Mouse (Mus musculus) ES-E14 (cell line): Measurements from ENCODE around the gene Cth. TPM values are rescaled to one million over a fixed set of nuclear protein-coding genes. Genes with fewer than 3 reads are reported as not detected.

Experiments used
- DNase-seq: peaks from one replicate; pipeline ENCODE4 v3.0.0-alpha.2; 2013; ENCODE audit warnings: low read depth, low spot score
- H3K27ac ChIP-seq: 2 replicates; pipeline ENCODE4 v1.5.1; 2012; ENCODE audit warnings: low read depth, mild to moderate bottlenecking, low read length, moderate library complexity, mixed read lengths; ENCODE audit not compliant: poor library complexity, insufficient read depth, severe bottlenecking
- H3K36me3 ChIP-seq: 2 replicates; pipeline ENCODE4 v1.6.1; 2012; ENCODE audit warnings: mild to moderate bottlenecking, low read length, moderate library complexity, mixed read lengths; ENCODE audit not compliant: control insufficient read depth, poor library complexity, insufficient read depth, severe bottlenecking
- H3K4me1 ChIP-seq, 2 experiments: fragments of 150-350 bp in 1 of 2; sonication (generic) in 1 of 2; 2 replicates each; pipeline ENCODE4 v1.6.1; 2012; ENCODE audit warnings: low read length in 2 of 2, mild to moderate bottlenecking in 1 of 2, mixed read lengths in 1 of 2; ENCODE audit not compliant: control insufficient read depth in 2 of 2, insufficient read depth in 2 of 2, poor library complexity in 1 of 2
- H3K4me3 ChIP-seq, 2 experiments: fragments of 150-350 bp in 1 of 2; sonication (generic) in 1 of 2; 2 replicates each; pipeline ENCODE4 v1.5.1; 2012; ENCODE audit warnings: low read length in 2 of 2, low read depth in 1 of 2, mild to moderate bottlenecking in 1 of 2, mixed read lengths in 1 of 2; ENCODE audit not compliant: insufficient read depth in 1 of 2, poor library complexity in 1 of 2, severe bottlenecking in 1 of 2
- H3K9ac ChIP-seq: 2 replicates; pipeline ENCODE4 v1.6.1; 2012; ENCODE audit warnings: low read depth, mild to moderate bottlenecking, low read length, mixed read lengths; ENCODE audit not compliant: poor library complexity, insufficient read depth, severe bottlenecking
- H3K9me3 ChIP-seq: fragments of 150-350 bp; sonication (generic); 2 replicates; pipeline ENCODE4 v1.6.1; 2012; ENCODE audit warnings: low read depth, mild to moderate bottlenecking, low read length; ENCODE audit not compliant: control insufficient read depth, insufficient read depth
- CHD2 ChIP-seq: IDR thresholded peaks from 2 replicates; pipeline ENCODE4 v1.6.1; 2014; ENCODE audit warnings: mild to moderate bottlenecking, low read depth, low read length, inconsistent platforms
- HCFC1 ChIP-seq: IDR thresholded peaks from 2 replicates; pipeline ENCODE4 v1.6.1; 2012; ENCODE audit warnings: low read length, inconsistent platforms, borderline replicate concordance; ENCODE audit not compliant: insufficient read depth
- MAFK ChIP-seq: IDR thresholded peaks from 2 replicates; pipeline ENCODE4 v1.6.1; 2014; ENCODE audit warnings: mild to moderate bottlenecking, low read depth, low read length, inconsistent platforms; ENCODE audit not compliant: insufficient read depth
- ZC3H11A ChIP-seq: IDR thresholded peaks from 2 replicates; pipeline ENCODE4 v1.6.1; 2012; ENCODE audit warnings: low read depth, mild to moderate bottlenecking, inconsistent platforms, low read length, borderline replicate concordance
- ZNF384 ChIP-seq: IDR thresholded peaks from 2 replicates; pipeline ENCODE4 v1.6.1; 2012; ENCODE audit warnings: low read depth, low read length, inconsistent platforms
- in situ Hi-C, 2 experiments: fragments of 600-800 bp; cut with MboI; formaldehyde crosslinking; loops; one replicate each; pipeline ENCODE4 v1.15.1; 2025; ENCODE audit warnings: low sequenced_read_pairs in 2 of 2, inconsistent platforms in 1 of 2; ENCODE audit not compliant: unreplicated experiment in 2 of 2
- total RNA-seq: library from RNA; depleted of rRNA; stranded (reverse); fragments of 300-350 nt; gene quantifications from 2 replicates; pipeline ENCODE4 v1.2.3, GENCODE M21; 2012

Gene Cth
- total RNA-seq, 1 experiment = 76.0 TPM

- H3K27ac ChIP-seq = no peak overlapping the region
- H3K9ac ChIP-seq = no peak overlapping the region
- in situ Hi-C loops = no loop called here
- H3K4me3 ChIP-seq = no peak overlapping the region
- no peak for DNase-seq
- H3K4me1 ChIP-seq = 0 out of 4 replicates have a peak, but pooled peaks cover 0 to 3% of the 10 kb centered on the region in 2 experiments
- H3K9me3 ChIP-seq = no peaks in the 10 kb centered on the region
- peaks cover 3% of the 10 kb centered on the region; the same call in 1 of the 2 replicates for H3K36me3 ChIP-seq
- no peak for TF ChIP-seq ZC3H11A
- no peak for TF ChIP-seq MAFK
- TF ChIP-seq HCFC1 = no peak
- no peak for TF ChIP-seq ZNF384
- no peak for TF ChIP-seq CHD2
Measured at GRCm38 (mm10) chr3:157956201-157956600, 31.3 kb upstream of the Cth start.

- Histone ChIP-seq H3K27ac (no peak overlapping the region), H3K4me3 (no peak overlapping the region), H3K9ac (no peak overlapping the region), H3K9me3 (no peaks in the 10 kb centered on the region), H3K36me3 (peaks cover 3% of the 10 kb centered on the region; the same call in 1 of the 2 replicates), H3K4me1 (0 out of 4 replicates have a peak, but pooled peaks cover 0 to 3% of the 10 kb centered on the region in 2 experiments)
- in situ Hi-C loops = no loop called here
- no peak for TF ChIP-seq HCFC1
- no peak for DNase-seq
Measured at GRCm38 (mm10) chr3:157955466-157955865, 30.6 kb upstream of the Cth start.

GRCm38 (mm10) chr3:157952716-157953115 is 27.8 kb upstream of the Cth start:
- H3K36me3 ChIP-seq = peaks cover 3% of the 10 kb centered on the region; the same call in 1 of the 2 replicates
- no peak overlapping the region for H3K27ac ChIP-seq
- in situ Hi-C loops = loop anchor here in 1 of 2 experiments (5.0 kb wide), 1 partner anchor 85 kb away; the partner anchor contains the start of genes Lrrc40 and Srsf11
- H3K4me3 ChIP-seq = no peak overlapping the region
- no peaks in the 10 kb centered on the region for H3K9me3 ChIP-seq
- TF ChIP-seq ZNF384 (no peak), CHD2 (no peak), MAFK (no peak), ZC3H11A (no peak), HCFC1 (no peak)
- H3K4me1 ChIP-seq = peaks cover 0 to 6% of the 10 kb centered on the region in 2 experiments; a peak in 1 of 4 replicates
- H3K9ac ChIP-seq = no peak overlapping the region
- no peak for DNase-seq

- DNase-seq = no peak
- H3K9me3 ChIP-seq = no peaks in the 10 kb centered on the region
- in situ Hi-C loops = no loop called here
- H3K27ac ChIP-seq = peak overlapping the region; percentile 77
- H3K4me1 ChIP-seq = peaks cover 0 to 6% of the 10 kb centered on the region in 2 experiments; a peak in 1 of 4 replicates
- H3K4me3 ChIP-seq = peak overlapping the region; percentile 93 to 94
- TF ChIP-seq HCFC1 (no peak), ZNF384 (no peak), ZC3H11A (no peak), CHD2 (no peak), MAFK (no peak)
- H3K9ac ChIP-seq = peak overlapping the region; percentile 96
- peaks cover 3% of the 10 kb centered on the region; the same call in 1 of the 2 replicates for H3K36me3 ChIP-seq
Measured at GRCm38 (mm10) chr3:157947383-157948280, 22.8 kb upstream of the Cth start.
